Mouse (Mus musculus) cerebellum, adult 2 months (tissue): ENCODE measurements at regions not wholly inside any gene's neighbourhood (a gene's known extent, or its start where the extent isn't known, plus 50 kb on each side); places are given as distances from the start of the nearest gene placed in this dataset.

Experiments
- CTCF ChIP-seq: fragments of 200-500 bp; IDR thresholded peaks from 2 replicates; pipeline ENCODE4 v1.5.1; 2011; ENCODE audit warnings: low read depth, mild to moderate bottlenecking, control low read depth, low read length, moderate library complexity, borderline replicate concordance; ENCODE audit not compliant: insufficient read depth
- POLR2A ChIP-seq: fragments of 200-500 bp; IDR thresholded peaks from 2 replicates; pipeline ENCODE4 v1.6.1; 2011; ENCODE audit warnings: low read length, control low read depth, borderline replicate concordance; ENCODE audit not compliant: insufficient read depth

DNA sequence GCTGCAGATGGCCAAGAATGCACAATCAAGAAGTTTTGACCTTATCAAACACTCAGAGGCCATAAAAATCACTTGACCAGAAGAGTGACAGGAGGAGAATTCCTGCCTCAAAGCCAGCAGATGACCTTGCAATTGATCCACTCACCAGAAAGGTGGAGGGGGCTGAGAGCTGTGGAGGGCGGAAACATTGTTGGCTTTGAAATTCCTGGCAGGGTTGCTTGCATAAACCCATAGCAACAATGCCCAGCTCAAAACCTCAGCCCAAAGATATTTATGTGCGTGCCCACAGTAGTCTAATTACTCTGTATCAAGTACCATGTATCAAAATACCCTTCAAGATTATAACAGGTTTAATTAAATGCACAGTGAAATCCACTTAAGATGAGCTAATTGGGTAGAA, 197.0 kb upstream of the Tenm4 start:
- TF ChIP-seq POLR2A (no peak), CTCF (no peak)
